Mouse (Mus musculus) MEL (cell line): ENCODE measurements around the gene Tmcc3. TPM values are rescaled to one million over a fixed set of nuclear protein-coding genes. Genes with fewer than 3 reads are reported as not detected.

Experiments used
- DNase-seq: peaks from one replicate; pipeline ENCODE4 v3.0.0; 2011; ENCODE audit warnings: low read depth, low spot score
- H3K27ac ChIP-seq: 2 replicates; pipeline ENCODE4 v1.5.1; 2012; ENCODE audit warnings: low read depth, mild to moderate bottlenecking, control low read depth, low read length, moderate library complexity; ENCODE audit not compliant: control insufficient read depth
- H3K27me3 ChIP-seq, 2 experiments: fragments of 150-350 bp in 1 of 2; sonication (generic) in 1 of 2; 2 replicates each; pipeline ENCODE4 v1.6.1; 2012; ENCODE audit warnings: low read length in 2 of 2, mild to moderate bottlenecking in 2 of 2, improper control_type of control experiment in 1 of 2, moderate library complexity in 1 of 2; ENCODE audit not compliant: insufficient read depth in 2 of 2, control insufficient read depth in 1 of 2
- H3K36me3 ChIP-seq, 2 experiments: 2 replicates each; pipeline ENCODE4 v1.6.1; 2012 to 2014; ENCODE audit warnings: low read length in 2 of 2, improper control_type of control experiment in 1 of 2, inconsistent platforms in 1 of 2, mild to moderate bottlenecking in 1 of 2; ENCODE audit not compliant: insufficient read depth in 2 of 2, control insufficient read depth in 1 of 2
- H3K4me1 ChIP-seq, 2 experiments: fragments of 150-350 bp in 1 of 2; sonication (generic) in 1 of 2; 2 replicates each; pipeline ENCODE4 v1.6.1; 2012; ENCODE audit warnings: low read length in 2 of 2, improper control_type of control experiment in 1 of 2, mild to moderate bottlenecking in 1 of 2; ENCODE audit not compliant: insufficient read depth in 2 of 2, control insufficient read depth in 1 of 2
- H3K4me3 ChIP-seq, 2 experiments: fragments of 150-350 bp in 1 of 2; sonication (generic) in 1 of 2; 2 replicates each; pipeline ENCODE4 v1.5.1; 2012; ENCODE audit warnings: low read depth in 2 of 2, low read length in 2 of 2, mild to moderate bottlenecking in 2 of 2, moderate library complexity in 2 of 2, control low read depth in 1 of 2, improper control_type of control experiment in 1 of 2; ENCODE audit not compliant: control insufficient read depth in 1 of 2, insufficient read depth in 1 of 2
- H3K79me2 ChIP-seq: 2 replicates; pipeline ENCODE4 v1.6.1; 2012; ENCODE audit warnings: mild to moderate bottlenecking, low read length, moderate library complexity; ENCODE audit not compliant: control insufficient read depth, poor library complexity, insufficient read depth
- H3K9ac ChIP-seq: 2 replicates; pipeline ENCODE4 v1.6.1; 2012; ENCODE audit warnings: low read depth, mild to moderate bottlenecking, control low read depth, low read length, moderate library complexity; ENCODE audit not compliant: control insufficient read depth, poor library complexity, severe bottlenecking
- H3K9me3 ChIP-seq: fragments of 150-350 bp; sonication (generic); replicated peaks from 2 replicates; pipeline ENCODE4 v1.6.1; 2012; ENCODE audit warnings: mild to moderate bottlenecking, low read length, improper control_type of control experiment, moderate library complexity; ENCODE audit not compliant: insufficient read depth
- CHD1 ChIP-seq: IDR thresholded peaks from 2 replicates; pipeline ENCODE4 v1.6.1; 2012; ENCODE audit warnings: low read depth, mild to moderate bottlenecking, inconsistent platforms, low read length, improper control_type of control experiment
- CHD2 ChIP-seq: IDR thresholded peaks from 2 replicates; pipeline ENCODE4 v1.6.1; 2011; ENCODE audit warnings: low read length, improper control_type of control experiment
- CTCF ChIP-seq, 3 experiments: IDR thresholded peaks in 2 of 3; conservative IDR thresholded peaks in 1 of 3; 2 replicates each; pipeline ENCODE4 v1.5.1; 2011 to 2012; ENCODE audit warnings: low read length in 3 of 3, low read depth in 2 of 3, mild to moderate bottlenecking in 2 of 3, improper control_type of control experiment in 1 of 3, inconsistent platforms in 1 of 3, mixed read lengths in 1 of 3, moderate library complexity in 1 of 3; ENCODE audit not compliant: control insufficient read depth in 1 of 3, insufficient read depth in 1 of 3, poor library complexity in 1 of 3, severe bottlenecking in 1 of 3
- E2F4 ChIP-seq: IDR thresholded peaks from 2 replicates; pipeline ENCODE4 v1.6.1; 2011; ENCODE audit warnings: low read depth, low read length, improper control_type of control experiment, borderline replicate concordance
- ELF1 ChIP-seq: IDR thresholded peaks from 2 replicates; pipeline ENCODE4 v1.6.1; 2014; ENCODE audit warnings: low read depth, mild to moderate bottlenecking, inconsistent platforms, low read length, improper control_type of control experiment, moderate library complexity
- EP300 ChIP-seq, 2 experiments: IDR thresholded peaks; 2 replicates each; pipeline ENCODE4 v1.6.1; 2011; ENCODE audit warnings: improper control_type of control experiment in 2 of 2, low read length in 2 of 2, low read depth in 1 of 2, mild to moderate bottlenecking in 1 of 2
- ETS1 ChIP-seq: IDR thresholded peaks from 2 replicates; pipeline ENCODE4 v1.6.1; 2012; ENCODE audit warnings: low read depth, mild to moderate bottlenecking, inconsistent platforms, low read length, improper control_type of control experiment, moderate library complexity
- GATA1 ChIP-seq: IDR thresholded peaks from 2 replicates; pipeline ENCODE4 v1.6.1; 2011; ENCODE audit warnings: low read depth, low read length, improper control_type of control experiment
- HCFC1 ChIP-seq: IDR thresholded peaks from 2 replicates; pipeline ENCODE4 v1.6.1; 2012; ENCODE audit warnings: low read depth, mild to moderate bottlenecking, inconsistent platforms, low read length, improper control_type of control experiment, moderate library complexity
- JUND ChIP-seq: IDR thresholded peaks from 2 replicates; pipeline ENCODE4 v1.6.1; 2011; ENCODE audit warnings: low read depth, mild to moderate bottlenecking, improper control_type of control experiment, low read length
- KAT2A ChIP-seq: conservative IDR thresholded peaks from 2 replicates; pipeline ENCODE4 v1.6.1; 2012; ENCODE audit warnings: low read depth, low read length, improper control_type of control experiment, inconsistent platforms
- MAFK ChIP-seq: IDR thresholded peaks from 2 replicates; pipeline ENCODE4 v1.6.1; 2011; ENCODE audit warnings: low read depth, mild to moderate bottlenecking, low read length, improper control_type of control experiment, borderline replicate concordance
- MAX ChIP-seq: IDR thresholded peaks from 2 replicates; pipeline ENCODE4 v1.6.1; 2011; ENCODE audit warnings: low read length, improper control_type of control experiment
- MYB ChIP-seq: IDR thresholded peaks from 2 replicates; pipeline ENCODE4 v1.6.1; 2011; ENCODE audit warnings: mild to moderate bottlenecking, low read depth, low read length, improper control_type of control experiment
- MYC ChIP-seq: IDR thresholded peaks from 2 replicates; pipeline ENCODE4 v1.6.1; 2011; ENCODE audit warnings: low read depth, mild to moderate bottlenecking, low read length, improper control_type of control experiment, moderate library complexity
- NELFE ChIP-seq: IDR thresholded peaks from 2 replicates; pipeline ENCODE4 v1.6.1; 2011; ENCODE audit warnings: low read depth, low read length, improper control_type of control experiment
- NRF1 ChIP-seq: IDR thresholded peaks from 2 replicates; pipeline ENCODE4 v1.6.1; 2014; ENCODE audit warnings: low read depth, mild to moderate bottlenecking, inconsistent platforms, low read length, improper control_type of control experiment, moderate library complexity; ENCODE audit not compliant: poor library complexity, insufficient read depth, severe bottlenecking
- POLR2A ChIP-seq, 2 experiments: IDR thresholded peaks; 2 replicates each; pipeline ENCODE4 v1.6.1; 2011 to 2012; ENCODE audit warnings: low read length in 2 of 2, mild to moderate bottlenecking in 2 of 2, control low read depth in 1 of 2, improper control_type of control experiment in 1 of 2, low read depth in 1 of 2, moderate library complexity in 1 of 2; ENCODE audit not compliant: control insufficient read depth in 1 of 2, insufficient read depth in 1 of 2, poor library complexity in 1 of 2
- POLR2AphosphoS5 ChIP-seq: IDR thresholded peaks from 2 replicates; pipeline ENCODE4 v1.6.1; 2012; ENCODE audit warnings: low read depth, borderline replicate concordance, mild to moderate bottlenecking, inconsistent platforms, low read length, moderate library complexity, mixed read lengths
- RAD21 ChIP-seq: IDR thresholded peaks from 2 replicates; pipeline ENCODE4 v1.6.1; 2011; ENCODE audit warnings: mild to moderate bottlenecking, low read depth, low read length, improper control_type of control experiment
- RCOR1 ChIP-seq: IDR thresholded peaks from 2 replicates; pipeline ENCODE4 v1.6.1; 2012; ENCODE audit warnings: low read depth, mild to moderate bottlenecking, inconsistent platforms, low read length, improper control_type of control experiment
- SIN3A ChIP-seq: IDR thresholded peaks from 2 replicates; pipeline ENCODE4 v1.6.1; 2012; ENCODE audit warnings: low read length, improper control_type of control experiment, inconsistent platforms
- SMC3 ChIP-seq: IDR thresholded peaks from 2 replicates; pipeline ENCODE4 v1.6.1; 2011; ENCODE audit warnings: low read depth, low read length, improper control_type of control experiment
- TAL1 ChIP-seq: IDR thresholded peaks from 2 replicates; pipeline ENCODE4 v1.6.1; 2012; ENCODE audit warnings: mild to moderate bottlenecking, inconsistent platforms, low read length, moderate library complexity, mixed read lengths
- TBP ChIP-seq: IDR thresholded peaks from 2 replicates; pipeline ENCODE4 v1.8.0; 2011; ENCODE audit warnings: low read depth, low read length, improper control_type of control experiment
- UBTF ChIP-seq: IDR thresholded peaks from 2 replicates; pipeline ENCODE4 v1.6.1; 2012; ENCODE audit warnings: low read depth, mild to moderate bottlenecking, inconsistent platforms, low read length, improper control_type of control experiment, moderate library complexity, borderline replicate concordance; ENCODE audit not compliant: insufficient read depth
- USF2 ChIP-seq, 2 experiments: IDR thresholded peaks; 2 replicates each; pipeline ENCODE4 v1.6.1; 2011 to 2012; ENCODE audit warnings: improper control_type of control experiment in 2 of 2, low read length in 2 of 2, borderline replicate concordance in 1 of 2, inconsistent platforms in 1 of 2, low read depth in 1 of 2, mild to moderate bottlenecking in 1 of 2; ENCODE audit not compliant: insufficient read depth in 1 of 2
- ZC3H11A ChIP-seq: IDR thresholded peaks from 2 replicates; pipeline ENCODE4 v1.6.1; 2012; ENCODE audit warnings: low read depth, mild to moderate bottlenecking, inconsistent platforms, low read length, improper control_type of control experiment
- ZKSCAN1 ChIP-seq: IDR thresholded peaks from 2 replicates; pipeline ENCODE4 v1.6.1; 2012; ENCODE audit warnings: low read depth, mild to moderate bottlenecking, inconsistent platforms, low read length, improper control_type of control experiment, moderate library complexity
- ZMIZ1 ChIP-seq: IDR thresholded peaks from 2 replicates; pipeline ENCODE4 v1.6.1; 2012; ENCODE audit warnings: low read depth, mild to moderate bottlenecking, inconsistent platforms, low read length, improper control_type of control experiment, moderate library complexity
- ZNF384 ChIP-seq: IDR thresholded peaks from 2 replicates; pipeline ENCODE4 v1.6.1; 2012; ENCODE audit warnings: low read depth, mild to moderate bottlenecking, inconsistent platforms, low read length, improper control_type of control experiment
- polyA plus RNA-seq, 2 experiments: library from polyadenylated mRNA; stranded (reverse) in 1 of 2; unstranded in 1 of 2; fragments of >175 nt in 1 of 2; fragments of >200 nt in 1 of 2; gene quantifications; 2 replicates each; pipeline versions ENCODE4 v1.2.1 to v1.2.4; 2012; ENCODE audit warnings: low replicate concordance in 2 of 2, low read depth in 1 of 2; ENCODE audit not compliant: insufficient read length in 2 of 2, insufficient read depth in 1 of 2, missing spikeins in 1 of 2
- total RNA-seq: library from RNA; depleted of rRNA; stranded (reverse); fragments of 300-350 nt; gene quantifications from 2 replicates; pipeline ENCODE4 v1.2.3, GENCODE M21; 2012

Tmcc3 gene
- total and polyA plus RNA-seq, 3 experiments, result 1.3 to 2.6 TPM; not detected in 1

DNA sequence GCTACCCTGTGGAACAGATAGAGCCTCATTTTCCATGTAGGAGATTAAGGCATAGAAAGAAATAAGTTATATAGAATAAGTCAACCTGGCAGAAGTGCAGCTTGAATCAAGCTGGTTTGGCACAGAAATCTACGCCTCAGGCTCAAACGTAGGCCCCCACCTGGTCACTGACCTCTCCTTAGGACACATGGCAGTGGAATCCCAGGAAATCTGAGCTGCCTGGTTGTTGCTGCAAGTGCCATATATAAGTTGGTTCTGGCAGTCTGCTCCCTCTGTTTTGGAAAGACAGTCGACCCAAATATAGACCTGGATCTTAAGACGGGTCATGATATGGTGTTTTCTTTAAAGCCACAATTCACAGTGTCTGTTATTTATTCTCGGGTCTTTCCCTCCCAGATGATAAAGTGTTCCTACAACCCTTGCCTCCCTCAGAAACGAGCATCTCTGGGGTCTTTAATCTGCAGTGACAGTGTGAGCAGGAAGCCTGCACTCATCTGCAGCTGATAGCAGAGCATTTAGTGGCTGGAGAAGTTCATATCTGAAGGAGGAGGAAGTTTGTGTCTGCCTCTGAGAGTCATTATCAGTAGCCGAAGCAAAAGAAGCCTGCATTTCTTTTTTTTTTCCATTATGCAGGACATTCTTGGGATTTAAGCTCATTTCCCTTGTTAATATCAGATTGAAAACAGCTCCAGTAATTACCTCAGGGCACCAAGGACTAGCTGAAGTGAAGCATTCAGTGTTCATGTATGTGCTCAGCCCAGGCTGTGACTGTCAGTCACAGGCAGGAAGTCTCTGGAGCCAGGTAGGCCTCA is 253.9 kb downstream of the Tmcc3 start (continued):
- no peak for TF ChIP-seq POLR2AphosphoS5
- TF ChIP-seq POLR2A (IDR thresholded peaks at IDR 0.05; ENCODE audit: control insufficient read depth in 1 of 2, insufficient read depth in 1 of 2, low read depth in 1 of 2, low read length in 2 of 2, poor library complexity in 1 of 2), result 0 out of 4 replicates have a peak, but pooled peaks of 1 of the 2 experiments have one; percentile 31
- no peak for TF ChIP-seq RAD21
- no peak for TF ChIP-seq MAX

DNA sequence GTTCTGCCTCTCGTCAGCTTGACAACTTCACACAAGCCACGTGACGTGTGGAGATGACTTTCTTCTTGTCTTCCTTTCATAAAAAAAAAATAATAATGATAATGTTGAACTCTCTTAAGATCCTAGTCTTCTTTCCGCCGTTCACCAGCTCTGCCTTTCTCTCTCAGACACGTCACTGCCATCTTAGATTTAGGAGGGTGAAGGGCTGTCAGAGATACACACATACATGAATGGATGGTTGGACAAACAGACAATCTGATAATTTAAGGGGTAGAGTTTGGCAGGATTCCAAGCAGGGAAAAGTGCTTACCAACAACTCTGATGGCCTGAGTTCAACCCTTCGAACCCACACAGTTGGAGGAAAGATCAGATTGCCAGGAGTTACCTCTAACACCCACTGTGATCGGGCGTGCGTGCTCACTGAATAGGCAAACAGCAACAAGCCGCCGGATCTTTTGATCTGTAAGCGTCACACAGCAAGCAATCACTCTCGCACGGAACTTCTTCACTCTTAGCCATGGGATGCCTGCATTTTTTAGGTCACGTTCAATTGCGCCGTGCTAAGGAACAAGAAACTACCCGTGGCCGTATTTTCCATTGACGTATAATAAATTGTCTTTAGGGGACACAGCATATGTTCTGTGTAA is 254.6 kb downstream of the Tmcc3 start:
- peak; percentile 86 for DNase-seq
- H3K9ac ChIP-seq, result peak overlapping the region; percentile 48
- peak overlapping the region; percentile 23 to 30 for H3K4me3 ChIP-seq
- H3K27me3 ChIP-seq, result no peaks in the 10 kb centered on the region
- peaks cover 0 to 23% of the 10 kb centered on the region in 2 experiments; a peak in 2 of 4 replicates for H3K36me3 ChIP-seq
- H3K27ac ChIP-seq, result peak overlapping the region; percentile 95
- H3K79me2 ChIP-seq, result no peaks in the 10 kb centered on the region
- peaks cover 15 to 27% of the 10 kb centered on the region in 2 experiments for H3K4me1 ChIP-seq
- no peaks in the 10 kb centered on the region for H3K9me3 ChIP-seq
- TF ChIP-seq TBP (0 out of 2 replicates have a peak, but pooled peaks have one; percentile 16), CTCF (IDR thresholded peaks at IDR 0.05 in 2 of 3, conservative IDR thresholded peaks at IDR 0.05 in 1 of 3; ENCODE audit: control insufficient read depth in 1 of 3, insufficient read depth in 1 of 3, low read depth in 2 of 3, low read length in 3 of 3, poor library complexity in 1 of 3, severe bottlenecking in 1 of 3) (no peak), EP300 (IDR thresholded peaks at IDR 0.05; ENCODE audit: low read depth in 1 of 2, low read length in 2 of 2) (peak; percentile 35 to 58; a peak in 3 of 4 replicates), NRF1 (no peak), SIN3A (no peak; the same call in 1 of the 2 replicates), UBTF (no peak), ZC3H11A (no peak), MYC (0 out of 2 replicates have a peak, but pooled peaks have one; percentile 51), ETS1 (peak; percentile 77), SMC3 (no peak), RAD21 (no peak), JUND (no peak), RCOR1 (no peak), POLR2AphosphoS5 (no peak), CHD1 (no peak), USF2 (IDR thresholded peaks at IDR 0.05; ENCODE audit: borderline replicate concordance in 1 of 2, insufficient read depth in 1 of 2, low read depth in 1 of 2, low read length in 2 of 2) (peak; percentile 16 to 54; a peak in 2 of 4 replicates), MAFK (no peak), ZMIZ1 (no peak), HCFC1 (peak; percentile 25; the same call in 1 of the 2 replicates), POLR2A (IDR thresholded peaks at IDR 0.05; ENCODE audit: control insufficient read depth in 1 of 2, insufficient read depth in 1 of 2, low read depth in 1 of 2, low read length in 2 of 2, poor library complexity in 1 of 2) (0 out of 4 replicates have a peak, but pooled peaks of 1 of the 2 experiments have one; percentile 9), MAX (peak; percentile 78), E2F4 (no peak), ELF1 (no peak), ZNF384 (no peak), KAT2A (no peak), ZKSCAN1 (no peak), MYB (no peak), CHD2 (no peak), GATA1 (peak; percentile 58), NELFE (no peak), TAL1 (no peak)
